Mouse (Mus musculus): ENCODE data around the gene Syn3. TPM values are rescaled to one million over a fixed set of nuclear protein-coding genes. Genes with fewer than 3 reads are reported as not detected.
A peak's percentile ranks its signal among the peaks of the same experiment; 100 is the strongest.

Gene Syn3
- total RNA-seq, 2 experiments from 2014 or later = 0.26 to 0.47 TPM

- no peak for DNase-seq (ENCODE audit: low spot score in 2 of 2)
Measured at GRCm38 (mm10) chr10:86242721-86243120, 256.0 kb downstream of the Syn3 start.

GRCm38 (mm10) chr10:86230006-86230405, 268.7 kb downstream of the Syn3 start:
- DNase-seq (ENCODE audit: low spot score in 2 of 2) = no peak

- no peak for DNase-seq (ENCODE audit: low spot score in 2 of 2)
Measured at GRCm38 (mm10) chr10:86225480-86225879, 273.2 kb downstream of the Syn3 start.

GRCm38 (mm10) chr10:86218984-86219383, 279.7 kb downstream of the Syn3 start:
- DNase-seq (ENCODE audit: low spot score in 2 of 2) = no peak

- no peak for DNase-seq (ENCODE audit: low spot score in 2 of 2)
Measured at GRCm38 (mm10) chr10:86216836-86217235, 281.9 kb downstream of the Syn3 start.

- DNase-seq (ENCODE audit: low spot score in 2 of 2) = no peak
Measured at GRCm38 (mm10) chr10:86212062-86212461, 286.6 kb downstream of the Syn3 start.

- DNase-seq (ENCODE audit: low spot score in 2 of 2) = peak in 1 of 2 experiments; percentile 34
Measured at GRCm38 (mm10) chr10:86203915-86204314, 294.8 kb downstream of the Syn3 start.

GRCm38 (mm10) chr10:86203175-86203574, 295.5 kb downstream of the Syn3 start:
- no peak for DNase-seq (ENCODE audit: low spot score in 2 of 2)

GRCm38 (mm10) chr10:86201826-86202225, 296.9 kb downstream of the Syn3 start:
- DNase-seq (ENCODE audit: low spot score in 2 of 2) = no peak

- no peak for DNase-seq (ENCODE audit: low spot score in 2 of 2)
Measured at GRCm38 (mm10) chr10:86201006-86201405, 297.7 kb downstream of the Syn3 start.

GRCm38 (mm10) chr10:86196414-86197025, 302.2 kb downstream of the Syn3 start:
- DNase-seq (ENCODE audit: low spot score in 2 of 2) = no peak

GRCm38 (mm10) chr10:86194722-86195121, 304.0 kb downstream of the Syn3 start:
- DNase-seq (ENCODE audit: low spot score in 2 of 2) = no peak

GRCm38 (mm10) chr10:86193863-86194434, 304.7 kb downstream of the Syn3 start:
- DNase-seq (ENCODE audit: low spot score in 2 of 2) = no peak

GRCm38 (mm10) chr10:86188614-86189013, 310.1 kb downstream of the Syn3 start:
- DNase-seq (ENCODE audit: low spot score in 2 of 2) = no peak

GRCm38 (mm10) chr10:86187881-86188280, 310.8 kb downstream of the Syn3 start:
- DNase-seq (ENCODE audit: low spot score in 2 of 2) = no peak

- DNase-seq (ENCODE audit: low spot score in 2 of 2) = no peak
Measured at GRCm38 (mm10) chr10:86183148-86183885, 315.4 kb downstream of the Syn3 start.

GRCm38 (mm10) chr10:86182183-86182805, 316.4 kb downstream of the Syn3 start:
- peak; percentile 33 to 58 for DNase-seq (ENCODE audit: low spot score in 2 of 2)

GRCm38 (mm10) chr10:86176411-86176810, 322.3 kb downstream of the Syn3 start:
- DNase-seq (ENCODE audit: low spot score in 2 of 2) = no peak

- no peak for DNase-seq (ENCODE audit: low spot score in 2 of 2)
Measured at GRCm38 (mm10) chr10:86174017-86174416, 324.7 kb downstream of the Syn3 start.

- DNase-seq (ENCODE audit: low spot score in 2 of 2) = no peak
Measured at GRCm38 (mm10) chr10:86173284-86173683, 325.4 kb downstream of the Syn3 start.

GRCm38 (mm10) chr10:86171246-86171645, 327.4 kb downstream of the Syn3 start:
- DNase-seq (ENCODE audit: low spot score in 2 of 2) = no peak

- no peak for DNase-seq (ENCODE audit: low spot score in 2 of 2)
Measured at GRCm38 (mm10) chr10:86168084-86168483, 330.6 kb downstream of the Syn3 start.
